Mouse (Mus musculus) bone marrow, adult 2 months (tissue): ENCODE measurements around the gene Slc4a7.

ENCODE experiments used
- CTCF ChIP-seq: fragments of 200-500 bp; IDR thresholded peaks from 2 replicates; pipeline ENCODE4 v1.5.1; 2011; ENCODE audit warnings: low read length, control low read depth; ENCODE audit not compliant: control insufficient read depth, insufficient read depth
- POLR2A ChIP-seq: fragments of 200-500 bp; IDR thresholded peaks from 2 replicates; pipeline ENCODE4 v1.6.1; 2011; ENCODE audit warnings: low read depth, mild to moderate bottlenecking, control low read depth, low read length, borderline replicate concordance; ENCODE audit not compliant: control insufficient read depth

DNA sequence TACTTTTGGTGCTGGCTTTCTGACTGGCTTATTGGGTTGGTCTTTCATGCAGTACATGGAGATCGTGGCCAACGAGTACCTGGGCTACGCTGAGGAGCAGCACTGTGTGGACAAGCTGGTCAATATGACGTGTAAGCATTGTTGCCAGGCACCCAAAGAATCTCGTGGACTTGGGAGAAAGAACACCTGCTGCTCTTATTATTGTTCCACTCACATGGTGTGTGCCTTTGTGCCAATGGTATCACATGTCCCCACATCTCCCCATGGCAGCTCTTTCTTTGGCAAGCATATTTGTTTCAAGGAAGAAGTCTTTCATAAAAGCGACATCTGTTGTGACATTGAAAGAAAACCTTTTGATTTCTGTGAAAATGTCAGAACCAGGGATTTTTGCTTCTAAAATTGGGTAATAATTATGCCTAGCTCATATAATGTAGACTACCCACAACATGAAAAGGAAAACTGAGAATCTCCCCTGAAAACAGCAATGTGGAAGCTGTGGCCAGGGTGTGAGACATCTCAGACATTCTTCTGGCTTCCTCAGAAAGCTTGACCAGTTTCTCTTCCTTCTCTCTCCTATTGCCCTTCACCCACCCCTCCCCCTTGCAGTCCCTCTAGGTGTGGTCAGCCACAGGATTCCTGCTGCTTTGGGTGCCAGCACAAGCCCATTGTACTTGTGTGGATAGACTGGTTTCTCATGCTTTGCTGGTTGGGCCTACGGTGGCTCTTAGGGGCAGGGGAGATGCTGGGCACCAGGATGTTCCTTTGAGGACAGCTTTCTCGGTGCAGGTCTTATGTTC, 140.9 kb downstream of the Slc4a7 start:
- no peak for TF ChIP-seq CTCF
- TF ChIP-seq POLR2A: no peak
